Mouse (Mus musculus): ENCODE data around the gene Abcc12.
A peak's percentile ranks its signal among the peaks of the same experiment; 100 is the strongest.

Abcc12 gene

DNA sequence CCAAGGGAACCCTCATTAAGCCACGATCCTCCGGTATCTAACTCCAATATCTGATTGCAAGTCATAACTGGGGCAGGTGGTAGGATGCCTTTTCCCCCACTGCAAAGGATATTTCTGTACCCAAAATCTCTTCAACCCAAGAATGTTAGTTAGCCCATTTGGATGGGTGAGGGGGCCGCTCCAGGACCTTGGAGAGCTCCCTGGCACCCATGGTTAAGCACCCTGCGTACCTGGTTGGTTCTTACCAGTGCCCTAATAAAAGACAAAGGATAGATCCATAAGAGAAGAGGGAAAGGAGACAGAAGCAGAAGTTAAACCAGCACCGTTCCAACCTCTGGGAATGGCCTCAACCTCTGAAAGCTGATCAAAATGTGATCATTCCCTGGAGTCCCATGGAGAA, 67.6 kb downstream of the Abcc12 start:
- DNase-seq (ENCODE audit: low read depth, low spot score) = peak; percentile 13

DNA sequence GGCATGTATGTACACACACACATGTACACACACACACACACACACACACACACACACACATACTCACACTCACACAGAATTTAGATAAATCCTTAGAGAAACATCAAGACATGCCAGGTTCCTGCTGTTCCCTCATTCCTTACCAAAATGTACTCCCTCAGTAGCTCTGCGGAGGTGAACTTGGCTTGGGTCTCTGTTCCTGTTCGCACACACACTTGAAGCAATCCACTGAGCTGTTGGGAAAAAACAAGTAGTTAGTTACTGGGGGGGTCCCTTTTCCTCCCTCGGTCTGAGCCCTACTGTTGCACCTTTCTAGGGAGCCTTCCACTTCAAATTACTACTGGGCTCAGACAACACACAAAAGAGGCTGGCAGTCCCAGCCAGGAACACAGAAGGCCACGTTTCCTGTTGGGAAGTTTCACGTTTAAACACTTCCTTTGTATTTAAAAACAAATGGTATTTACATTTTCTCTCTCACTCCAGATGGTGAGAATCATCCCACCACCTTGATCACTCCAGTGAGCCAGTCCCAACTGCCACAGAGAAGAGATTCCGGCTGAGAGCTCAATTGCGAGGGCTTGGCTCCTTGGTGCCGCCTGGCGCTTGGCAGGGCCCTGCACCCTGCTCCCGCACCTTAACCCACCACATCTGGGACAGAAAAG, 68.2 kb downstream of the Abcc12 start:
- no peak for DNase-seq (ENCODE audit: low read depth, low spot score)

DNA sequence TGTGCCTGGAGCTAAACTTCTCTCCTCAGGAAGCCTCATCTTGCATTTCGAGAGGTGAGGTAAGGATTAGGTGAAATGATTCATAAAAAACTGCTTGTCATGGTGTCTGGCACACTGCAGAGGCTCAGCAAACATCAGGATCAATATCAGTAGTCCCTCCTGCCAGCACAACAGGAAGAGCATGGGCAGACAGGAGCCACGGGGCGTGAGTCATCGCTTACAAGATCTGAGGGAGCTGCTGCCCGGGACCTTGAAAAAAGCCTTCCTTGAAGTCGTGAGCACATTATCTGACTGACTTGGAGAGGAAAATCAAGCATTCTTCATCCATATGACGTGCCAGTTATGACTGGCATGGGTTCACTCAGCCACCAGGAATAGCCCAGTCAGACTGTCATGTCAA, 79.1 kb downstream of the Abcc12 start:
- DNase-seq (ENCODE audit: low read depth, low spot score) = no peak

DNA sequence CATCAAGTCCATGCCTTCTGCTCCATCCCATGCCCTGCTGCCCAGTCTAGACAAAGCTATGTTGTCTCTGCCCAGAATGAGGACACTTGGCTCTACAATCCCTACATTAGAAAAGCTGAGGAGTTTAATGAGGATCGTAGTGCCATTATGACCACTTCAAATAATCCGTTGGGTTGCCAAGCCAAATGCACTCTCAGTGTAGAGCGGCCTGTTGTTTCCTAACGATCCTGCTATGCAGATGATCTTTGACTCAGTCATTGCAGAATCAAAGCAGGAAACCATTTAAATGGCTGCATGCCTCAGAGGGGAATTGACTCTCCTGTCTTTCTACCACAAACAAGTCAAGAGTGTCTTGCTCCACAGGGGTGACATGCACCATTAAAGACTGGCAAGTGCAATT, 85.4 kb downstream of the Abcc12 start:
- no peak for DNase-seq (ENCODE audit: low read depth, low spot score)

DNA sequence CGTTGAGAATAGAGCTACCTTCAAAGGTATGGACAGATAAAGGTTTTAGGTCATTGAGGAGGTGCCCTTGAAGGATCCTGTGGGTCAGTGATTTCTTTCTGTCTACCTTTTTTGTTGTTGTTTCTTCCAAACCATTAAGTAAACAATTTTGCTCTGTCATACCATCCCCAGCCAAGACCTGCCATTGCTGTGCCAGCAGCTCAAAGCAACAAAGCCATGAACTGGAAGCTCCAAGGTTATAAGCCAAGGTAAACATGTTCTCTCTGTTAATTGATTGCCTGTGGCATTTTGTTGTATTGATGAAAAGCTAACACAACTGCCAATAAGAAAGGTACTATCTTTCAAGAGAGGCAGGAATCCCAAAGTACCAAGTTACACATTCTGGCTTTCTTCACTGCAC, 86.6 kb downstream of the Abcc12 start:
- DNase-seq (ENCODE audit: low read depth, low spot score) = no peak

DNA sequence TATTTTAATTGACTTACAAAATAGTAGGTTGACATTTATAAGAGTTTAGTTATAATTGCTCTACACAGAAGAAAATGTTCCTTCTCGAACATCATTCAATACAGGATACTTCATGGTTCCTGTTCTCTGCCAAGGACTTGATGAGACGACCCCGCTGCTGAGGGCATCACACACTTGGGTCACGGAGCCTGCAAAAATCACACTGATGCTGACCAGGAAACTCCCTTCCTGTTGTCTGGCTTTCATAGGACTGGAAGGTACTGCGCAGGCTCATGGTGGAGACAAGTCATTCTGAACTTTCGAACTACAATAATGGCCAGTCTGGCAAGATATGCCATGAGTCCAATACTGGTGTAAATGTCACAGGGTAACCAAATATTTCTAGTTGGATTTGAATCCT, 95.1 kb downstream of the Abcc12 start:
- DNase-seq (ENCODE audit: low read depth, low spot score) = no peak

DNA sequence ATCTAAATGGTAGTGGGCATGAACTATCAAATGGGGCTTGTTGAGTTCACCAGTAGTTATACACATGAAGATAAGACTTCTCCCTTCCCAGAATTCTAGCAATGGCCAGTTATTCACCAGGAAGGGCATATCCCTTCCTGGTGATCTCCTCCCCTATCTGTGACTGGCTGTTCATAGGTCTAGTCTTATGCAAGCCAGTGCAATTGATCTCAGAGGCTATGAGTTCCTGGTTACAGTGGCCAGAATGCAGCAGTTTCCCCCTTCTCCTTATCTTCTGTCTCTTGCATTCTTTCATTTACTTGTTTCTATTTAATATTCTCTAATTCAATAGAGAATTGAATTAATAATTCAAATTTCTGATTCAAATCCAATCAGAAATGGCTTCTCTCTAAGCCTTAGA, 96.2 kb downstream of the Abcc12 start:
- DNase-seq (ENCODE audit: low read depth, low spot score) = no peak

DNA sequence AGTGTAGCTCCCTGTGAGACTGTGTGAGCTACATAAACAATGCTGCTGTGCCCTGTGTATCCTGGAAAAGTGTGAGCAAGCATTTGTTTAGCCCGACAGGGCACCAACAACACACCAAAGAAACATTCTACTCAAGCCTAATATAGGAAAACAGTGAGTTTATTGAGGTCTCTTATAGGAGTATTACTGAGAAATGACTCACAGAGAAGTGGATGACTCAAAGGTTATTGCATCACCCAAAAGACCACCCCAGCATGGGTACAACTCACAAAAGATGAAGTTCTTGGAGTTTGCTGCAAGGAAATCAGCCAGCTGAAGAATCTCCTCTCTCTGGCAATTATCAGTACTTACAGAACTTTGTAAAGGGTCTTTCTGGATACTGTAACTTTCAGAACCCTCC, 98.4 kb downstream of the Abcc12 start:
- DNase-seq (ENCODE audit: low read depth, low spot score) = no peak

DNA sequence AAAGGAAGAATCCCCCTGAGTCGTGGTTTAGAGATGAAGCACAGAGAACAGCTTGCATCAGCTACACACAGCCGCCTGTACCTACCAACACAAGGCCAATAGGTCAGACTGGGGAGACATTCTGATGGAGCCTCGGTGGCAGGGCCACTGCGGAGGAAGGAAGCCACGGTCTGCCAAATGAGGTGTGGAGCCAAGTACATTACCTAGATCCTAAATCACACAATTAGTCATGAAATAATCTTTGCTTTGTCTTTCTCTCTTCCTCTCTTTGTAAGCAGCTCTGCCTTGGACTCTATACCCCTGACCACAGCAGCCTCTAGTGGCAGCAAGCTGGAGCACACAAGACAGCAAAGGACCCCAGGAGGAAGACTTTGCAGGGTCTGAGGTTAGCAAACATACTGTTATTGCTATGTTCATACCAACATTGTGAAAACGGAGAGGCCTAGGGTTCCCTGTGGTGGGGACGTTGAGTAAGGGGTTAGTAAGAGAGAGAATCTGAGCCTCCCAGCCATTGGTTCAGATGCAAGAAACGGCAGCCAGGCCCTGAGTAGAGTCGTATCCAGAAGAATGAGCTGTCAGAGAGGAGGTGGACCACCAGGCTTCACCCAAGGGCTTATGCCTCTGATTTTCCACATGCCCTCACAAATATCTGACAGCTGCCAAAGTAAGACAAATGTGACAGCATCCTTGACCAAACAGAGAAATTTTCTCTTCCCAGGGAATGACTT, 104.6 kb downstream of the Abcc12 start:
- no peak for DNase-seq (ENCODE audit: low read depth, low spot score)

DNA sequence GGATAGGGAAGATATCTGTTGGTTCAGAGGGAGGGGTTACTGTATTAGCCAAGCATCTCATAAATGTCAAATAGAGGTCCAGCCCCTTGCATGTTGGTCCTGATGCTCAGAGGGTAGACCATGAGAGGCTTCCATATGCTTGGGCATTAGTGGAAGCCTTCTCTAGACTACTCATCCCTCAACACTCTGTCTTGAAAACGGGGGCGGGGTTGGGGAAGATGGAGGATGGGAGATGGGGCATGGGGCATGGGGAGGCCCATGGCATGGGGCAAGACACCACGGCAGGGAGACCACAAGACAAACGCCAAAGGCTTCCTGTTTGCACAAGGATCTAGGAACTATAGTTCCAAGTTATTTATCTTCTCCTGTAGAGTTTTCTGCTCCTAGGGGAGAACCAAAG, 106.0 kb downstream of the Abcc12 start:
- DNase-seq (ENCODE audit: low read depth, low spot score) = no peak

DNA sequence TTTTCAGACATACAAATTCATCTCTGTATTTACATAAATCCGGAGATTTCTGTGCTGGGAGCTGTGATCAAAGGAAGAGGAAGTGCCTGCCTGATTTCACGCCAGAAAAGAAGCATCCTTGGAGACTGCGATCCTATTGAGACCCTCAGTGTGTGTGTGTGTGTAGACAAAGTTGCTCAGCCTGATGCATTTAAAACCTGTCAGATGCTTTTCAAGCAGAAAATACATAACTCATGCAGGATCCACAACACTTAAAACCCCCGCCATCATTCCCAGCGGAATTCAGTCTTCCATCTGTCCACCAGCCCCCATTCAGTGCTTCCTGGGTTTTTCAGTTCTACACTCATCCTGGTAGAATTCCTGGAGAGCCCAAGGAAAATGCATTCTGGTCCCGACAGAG, 107.4 kb downstream of the Abcc12 start:
- no peak for DNase-seq (ENCODE audit: low read depth, low spot score)

DNA sequence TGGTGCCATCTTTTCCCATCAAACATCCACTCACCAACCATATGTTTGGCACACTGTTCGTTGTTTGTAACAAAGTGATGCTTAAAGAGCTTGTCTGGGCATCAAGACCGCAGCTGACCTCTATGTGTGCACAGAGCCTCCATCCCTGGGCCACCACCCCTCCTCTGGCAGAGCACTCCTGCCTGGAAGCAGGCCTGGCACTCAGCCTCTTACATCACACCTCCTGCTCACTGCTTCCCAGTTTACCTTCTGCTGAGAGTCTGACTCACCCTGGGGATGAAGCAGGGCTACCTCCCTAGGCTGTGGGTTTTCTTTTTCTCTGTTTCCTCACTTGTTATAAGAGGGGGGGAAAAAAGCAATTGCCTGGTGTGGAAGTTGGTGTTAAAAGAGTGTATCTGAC, 109.8 kb downstream of the Abcc12 start:
- no peak for DNase-seq (ENCODE audit: low read depth, low spot score)

DNA sequence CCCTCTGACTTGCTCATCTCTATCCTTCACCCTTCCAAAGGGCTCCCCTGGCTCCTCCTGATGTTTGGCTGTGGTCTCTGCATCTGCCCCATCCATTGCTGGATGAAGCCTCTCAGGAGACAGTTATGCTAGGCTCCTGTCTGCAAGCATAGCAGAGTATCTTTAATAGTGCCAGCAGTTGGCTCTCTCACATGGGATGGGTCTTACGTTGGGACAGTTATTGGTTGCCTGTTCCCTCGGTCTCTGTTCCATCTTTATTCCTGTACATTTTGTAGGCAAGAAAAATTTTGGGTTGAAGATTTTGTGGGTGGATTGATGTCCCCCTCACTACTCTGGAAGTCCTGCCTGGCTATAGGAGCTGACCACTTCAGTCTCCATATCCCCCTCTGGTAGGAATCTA, 117.3 kb downstream of the Abcc12 start:
- no peak for DNase-seq (ENCODE audit: low read depth, low spot score)

DNA sequence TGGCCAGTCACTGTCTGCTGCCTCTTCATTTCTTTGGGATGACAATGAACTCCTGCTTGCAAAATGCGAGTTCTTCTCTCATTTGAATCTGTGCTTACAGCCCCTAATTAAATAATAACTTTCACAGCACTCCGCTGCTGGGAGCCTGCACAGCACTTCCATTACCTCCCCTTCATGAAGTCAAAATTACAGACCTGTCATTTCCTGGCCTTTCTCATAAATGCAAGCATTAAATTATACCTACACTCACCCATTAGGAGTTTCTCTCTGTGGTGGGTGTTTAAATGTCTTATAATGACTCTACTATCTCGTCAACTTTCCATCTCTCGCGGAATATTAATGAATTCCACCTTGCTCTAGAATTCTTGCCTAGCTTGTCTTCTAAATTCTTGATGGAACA, 120.1 kb downstream of the Abcc12 start:
- no peak for DNase-seq (ENCODE audit: low read depth, low spot score)

DNA sequence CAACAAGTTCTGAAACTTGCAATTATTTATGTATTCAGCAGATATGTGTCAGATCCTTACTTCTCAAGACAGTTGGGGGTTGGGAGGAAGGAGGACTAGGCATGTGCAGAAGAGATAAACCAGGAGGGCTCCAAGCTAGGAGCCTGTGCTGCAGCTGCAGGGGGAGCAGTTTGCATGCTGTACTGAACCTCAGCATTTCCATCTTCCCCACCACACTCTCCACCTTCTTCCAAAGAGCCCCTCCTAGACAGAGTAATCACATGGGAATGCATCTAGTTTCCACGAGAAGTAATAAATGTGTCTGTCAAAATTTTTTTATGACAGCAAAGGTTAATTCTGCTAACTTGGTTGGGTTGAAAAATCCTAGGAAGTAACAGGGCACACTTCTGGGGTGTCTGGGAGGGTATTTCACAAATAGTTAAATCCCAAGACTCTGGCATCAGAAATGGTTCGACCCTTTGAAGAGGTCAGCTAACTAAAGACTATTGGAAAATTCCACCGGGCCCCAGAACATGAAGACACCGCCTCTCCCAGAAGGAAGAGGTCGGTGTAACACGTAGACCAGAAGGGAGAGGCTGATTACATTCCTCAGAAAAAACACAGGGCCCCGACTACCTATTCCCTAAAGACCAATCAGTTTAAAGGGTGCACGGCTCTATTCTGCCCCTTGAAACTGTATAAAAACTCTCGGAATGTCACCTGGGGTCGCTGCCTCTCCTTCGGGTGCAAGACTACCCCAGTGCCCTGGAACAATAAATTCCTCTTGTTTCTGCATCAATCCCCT, 126.6 kb downstream of the Abcc12 start:
- no peak for DNase-seq (ENCODE audit: low read depth, low spot score)

DNA sequence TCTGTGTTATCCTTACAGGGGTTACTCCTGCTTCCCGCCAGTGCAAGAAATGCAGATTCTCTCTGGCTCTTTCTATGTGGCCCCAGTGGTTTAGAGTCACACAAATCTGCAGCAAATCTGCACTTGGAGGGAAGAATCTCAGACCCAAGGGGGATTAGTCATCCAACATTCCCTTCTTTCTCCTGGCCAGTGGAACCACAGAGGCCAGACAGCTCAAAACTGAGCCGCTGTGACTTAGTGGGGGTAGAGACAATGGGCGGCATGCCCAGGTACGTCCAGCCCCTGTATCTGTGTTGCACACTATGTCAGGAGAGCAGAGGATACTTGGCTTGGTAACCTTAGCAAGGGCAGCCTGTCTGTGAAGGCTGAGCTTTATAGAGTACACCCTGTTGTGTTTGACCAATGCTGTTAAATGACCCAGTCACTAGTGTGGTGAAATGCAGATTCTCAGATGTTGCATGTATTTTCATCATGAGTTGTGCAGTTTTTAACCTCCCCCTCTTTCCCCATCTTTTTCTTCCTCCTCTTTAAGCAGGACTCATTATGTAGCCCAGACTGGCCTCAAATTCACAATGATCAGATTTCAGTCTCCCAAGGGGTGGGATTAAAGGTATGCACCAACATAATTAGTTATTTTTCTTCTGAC, 130.5 kb downstream of the Abcc12 start:
- DNase-seq (ENCODE audit: low read depth, low spot score) = no peak

DNA sequence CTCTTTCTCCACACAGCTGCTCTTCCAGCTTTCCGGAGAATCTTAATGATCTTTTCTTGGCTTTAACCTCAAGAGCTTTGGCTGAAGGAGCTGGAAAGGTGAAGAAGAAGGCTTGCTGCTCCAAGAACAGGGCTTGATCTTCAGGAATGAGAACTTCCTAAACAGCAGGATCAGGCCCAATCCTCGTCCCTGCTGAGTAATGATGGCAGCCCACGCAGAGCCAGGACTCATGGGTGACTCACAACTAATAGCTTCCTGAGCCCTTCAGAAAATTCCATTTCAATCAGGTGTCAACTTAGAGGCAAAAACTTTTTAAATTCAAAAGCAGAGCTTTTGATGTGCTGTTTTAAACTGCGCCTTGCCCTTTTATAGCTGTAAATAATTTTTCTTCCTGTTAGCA, 135.0 kb downstream of the Abcc12 start:
- DNase-seq (ENCODE audit: low read depth, low spot score) = no peak

DNA sequence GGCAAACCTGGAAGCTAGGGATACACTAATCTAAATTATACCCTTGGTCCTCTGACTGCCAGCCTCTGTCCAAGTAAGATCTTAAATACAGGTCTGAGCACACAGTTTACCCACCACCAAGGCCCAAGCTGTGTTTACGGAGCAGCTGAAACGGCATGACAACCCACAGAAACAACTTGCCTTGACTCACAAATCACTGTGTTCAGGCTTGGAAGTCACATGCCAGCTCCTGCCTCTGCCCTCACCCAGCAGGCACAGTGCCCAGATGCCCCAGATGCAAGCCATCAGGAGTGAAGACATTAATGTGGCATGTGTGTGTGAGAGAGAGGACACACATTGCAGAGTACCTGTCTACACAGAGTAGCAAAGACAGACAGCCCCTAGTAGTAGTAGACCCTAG, 136.7 kb downstream of the Abcc12 start:
- DNase-seq (ENCODE audit: low read depth, low spot score) = no peak

DNA sequence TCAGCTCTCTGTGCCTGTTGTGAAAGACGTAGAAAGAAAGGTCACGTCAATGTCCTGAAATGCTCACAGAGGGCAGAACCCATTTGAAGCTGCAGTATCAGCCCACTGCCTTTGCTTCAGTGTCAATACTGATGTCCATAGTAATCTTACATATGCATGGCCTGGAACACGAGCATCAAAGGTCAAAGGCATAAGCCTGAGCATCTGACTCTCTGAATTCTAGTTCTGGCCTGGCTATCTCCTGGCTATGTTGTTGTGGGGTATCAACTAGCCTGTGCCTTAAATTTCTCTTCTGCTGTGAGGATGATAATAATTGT, 141.5 kb downstream of the Abcc12 start:
- no peak for DNase-seq (ENCODE audit: low read depth, low spot score)

DNA sequence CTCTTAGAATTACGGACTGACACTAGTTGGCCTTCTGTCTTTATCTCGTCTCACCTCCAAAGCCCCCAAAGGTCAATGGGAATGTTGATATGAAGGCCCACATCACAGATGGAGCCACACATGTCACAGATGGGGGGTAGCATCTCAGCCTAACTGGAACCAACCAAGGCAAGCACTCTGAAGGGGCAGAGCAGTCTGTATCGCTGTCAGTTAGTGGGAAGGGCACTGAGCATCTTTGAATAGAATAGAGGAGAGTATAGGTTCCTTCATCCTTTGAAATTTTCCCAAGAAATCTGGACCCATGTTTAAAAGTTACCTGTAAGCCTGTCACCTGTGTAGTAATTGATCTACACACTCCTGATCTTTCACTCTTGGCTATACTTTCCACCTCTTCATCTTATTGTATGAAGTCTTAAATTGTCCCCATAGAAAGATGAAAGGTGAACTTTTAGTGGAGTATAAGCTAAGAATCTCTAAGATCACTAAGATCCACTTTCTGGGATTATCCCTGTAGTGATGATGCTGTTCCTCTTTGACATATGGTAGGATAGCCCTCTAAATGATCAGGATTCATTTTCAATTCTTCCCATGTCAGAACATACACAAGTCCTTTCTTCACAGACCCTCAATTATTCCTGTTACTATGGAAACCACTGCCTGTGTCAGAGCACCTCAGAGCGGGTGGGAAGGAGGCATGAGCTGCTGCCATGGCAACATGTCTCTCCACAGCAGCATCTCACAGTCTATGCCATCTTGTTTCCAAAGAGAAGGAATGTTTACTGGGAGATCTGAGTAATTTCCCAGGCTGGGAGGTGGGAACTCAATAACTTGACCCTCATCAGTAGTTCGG, 142.1 kb downstream of the Abcc12 start:
- DNase-seq (ENCODE audit: low read depth, low spot score) = no peak

DNA sequence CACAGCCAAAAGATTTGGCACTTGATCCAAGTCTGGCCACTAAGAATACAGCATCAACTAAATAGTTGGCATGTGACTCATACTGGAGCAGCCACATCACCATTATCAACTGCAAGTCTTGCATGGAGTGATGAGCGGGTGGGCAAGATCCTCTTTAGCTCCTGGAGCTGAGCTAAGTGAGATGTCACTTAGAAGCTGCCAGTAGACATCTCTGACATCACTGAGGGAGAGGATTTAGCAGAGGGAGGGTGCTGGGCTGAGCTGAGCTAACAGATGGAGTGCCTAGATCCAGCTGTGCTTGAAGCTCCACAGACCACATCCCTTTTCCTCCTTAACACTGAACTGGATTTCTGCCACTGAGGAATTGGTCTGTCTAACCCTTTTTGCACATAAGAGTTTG, 143.1 kb downstream of the Abcc12 start:
- no peak for DNase-seq (ENCODE audit: low read depth, low spot score)

Data from WW6 (cell line).